Mouse (Mus musculus): ENCODE measurements around the gene Pyy.

Pyy gene

DNA sequence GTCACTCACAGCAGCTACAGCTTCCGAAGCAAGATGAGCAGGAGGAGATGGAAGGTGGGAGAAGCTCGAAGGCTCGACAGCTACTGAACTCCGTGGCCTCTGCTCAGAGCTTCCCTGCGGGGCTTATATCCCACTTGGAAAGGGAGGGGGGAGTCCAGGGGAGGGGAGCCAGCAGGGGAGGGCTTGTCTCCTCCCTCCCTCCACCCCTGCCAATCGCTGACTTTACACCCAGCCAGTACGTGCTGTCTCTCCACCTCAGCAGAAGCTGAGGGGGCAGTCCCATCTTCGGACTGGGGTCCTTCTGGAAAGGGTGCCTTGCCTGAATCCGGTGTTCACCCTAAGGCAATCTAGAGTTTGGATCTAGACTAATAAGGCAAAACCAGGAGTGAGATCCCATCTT, at the start of gene Pyy:
TSS of gene Pyy (minus strand) at position 101 of the 400 bp plus-strand sequence.
- DNase-seq = no peak

DNA sequence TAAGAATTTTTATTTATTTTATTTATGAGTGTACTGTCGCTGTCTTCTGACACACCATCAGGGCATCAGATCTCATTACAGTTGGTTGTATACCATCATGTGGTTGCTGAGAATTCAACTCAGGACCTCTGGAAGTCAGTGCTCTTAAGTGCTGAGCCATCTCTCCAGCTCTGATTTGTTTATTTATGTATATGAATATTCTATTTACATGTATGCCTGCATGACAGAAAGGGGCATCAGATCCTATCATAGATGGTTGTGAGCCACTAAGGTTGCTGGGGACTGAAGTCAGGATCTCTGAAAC, 49.1 kb upstream of the Pyy start:
- no peak for DNase-seq

DNA sequence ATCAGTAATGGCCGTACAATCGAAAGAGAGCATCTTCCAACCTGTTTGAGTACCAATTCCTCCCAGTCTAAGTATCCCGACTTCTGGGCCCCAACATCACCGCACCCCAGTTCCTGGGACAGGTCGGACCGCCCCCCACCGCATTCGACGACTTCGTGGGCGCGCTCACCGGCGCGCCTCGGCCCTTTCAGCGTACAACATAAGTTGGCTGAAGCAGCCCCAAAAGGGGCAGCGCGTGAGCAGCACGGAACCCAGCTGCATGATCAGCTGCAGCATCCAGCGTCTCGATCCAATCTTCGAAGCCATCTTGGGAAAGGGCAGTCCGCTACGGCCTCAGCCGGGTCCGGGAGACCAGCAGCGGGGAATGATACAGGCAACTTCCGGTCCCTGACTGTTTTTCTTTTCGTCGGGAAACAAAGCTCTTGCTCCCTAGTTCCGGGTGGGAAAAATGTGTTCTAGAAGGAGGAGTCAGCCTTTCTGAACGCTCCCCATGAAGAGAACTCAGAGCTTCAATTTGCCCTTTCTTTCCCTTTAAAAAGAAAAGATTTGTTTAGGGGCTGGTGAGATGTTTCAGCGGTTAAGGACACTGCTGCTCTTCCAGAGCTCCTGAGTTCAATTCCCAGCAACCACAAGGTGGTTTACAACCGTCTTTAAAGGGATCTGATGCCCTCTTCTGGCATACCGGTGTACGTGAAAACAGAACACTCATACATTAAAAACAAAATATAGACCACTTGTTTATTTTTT, 48.6 kb upstream of the Pyy start, which contains the start of gene Tmem101:
TSS of gene Tmem101 (minus strand) at position 366 of the 747 bp plus-strand sequence.
- DNase-seq = peak; percentile 94

DNA sequence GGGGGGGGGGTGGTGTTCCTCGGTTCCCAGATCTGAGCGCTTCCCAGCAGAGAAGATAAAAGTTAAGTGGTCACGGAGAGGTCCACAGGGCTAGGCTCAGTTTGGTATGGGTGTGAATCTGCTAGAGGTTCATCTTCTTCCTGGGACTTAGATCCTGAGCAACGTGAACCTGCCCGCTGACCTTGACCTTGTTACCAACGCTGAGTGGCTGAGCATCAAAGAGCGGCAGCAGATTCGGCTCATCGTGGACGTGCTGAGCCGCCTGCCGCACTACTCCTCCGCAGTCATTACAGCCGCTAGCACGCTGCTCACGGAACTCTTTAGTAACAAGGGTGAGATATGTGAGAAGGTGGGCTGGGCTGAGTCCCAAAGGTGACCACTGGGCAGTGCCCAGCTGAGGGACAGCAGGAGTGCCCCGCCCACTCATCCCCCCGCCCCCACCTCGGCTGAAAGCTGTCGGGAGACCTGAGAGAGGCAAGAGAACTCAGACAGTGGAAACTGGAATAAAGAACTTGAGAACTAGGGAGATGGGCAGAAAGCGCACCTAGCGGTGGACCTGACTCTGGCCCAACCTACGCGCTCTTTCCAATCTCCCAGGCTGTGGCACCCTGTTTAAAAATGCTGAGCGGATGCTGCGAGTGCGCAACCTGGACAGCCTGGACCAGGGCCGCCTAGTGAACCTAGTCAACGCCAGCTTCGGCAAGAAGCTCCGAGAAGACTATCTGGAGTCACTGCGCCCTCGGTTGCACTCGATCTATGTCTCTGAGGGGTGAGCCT, 39.8 kb upstream of the Pyy start:
- DNase-seq = no peak

DNA sequence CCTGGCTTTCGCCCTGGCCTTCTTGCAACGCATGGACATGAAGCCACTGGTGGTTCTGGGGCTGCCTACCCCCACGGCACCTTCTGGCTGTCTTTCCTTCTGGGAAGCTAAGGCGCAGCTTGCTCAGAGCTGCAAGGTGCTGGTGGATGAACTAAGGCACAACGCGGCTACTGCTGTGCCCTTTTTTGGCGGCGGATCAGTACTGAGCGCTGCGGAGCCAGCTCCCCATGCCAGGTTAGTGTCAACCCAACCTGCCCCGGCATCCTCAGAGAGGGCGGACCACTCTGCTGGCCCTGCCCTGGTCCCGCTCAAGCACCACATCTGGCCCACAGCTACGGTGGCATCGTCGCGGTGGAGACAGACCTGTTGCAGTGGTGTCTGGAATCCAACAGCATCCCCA, 38.9 kb upstream of the Pyy start:
- no peak for DNase-seq

DNA sequence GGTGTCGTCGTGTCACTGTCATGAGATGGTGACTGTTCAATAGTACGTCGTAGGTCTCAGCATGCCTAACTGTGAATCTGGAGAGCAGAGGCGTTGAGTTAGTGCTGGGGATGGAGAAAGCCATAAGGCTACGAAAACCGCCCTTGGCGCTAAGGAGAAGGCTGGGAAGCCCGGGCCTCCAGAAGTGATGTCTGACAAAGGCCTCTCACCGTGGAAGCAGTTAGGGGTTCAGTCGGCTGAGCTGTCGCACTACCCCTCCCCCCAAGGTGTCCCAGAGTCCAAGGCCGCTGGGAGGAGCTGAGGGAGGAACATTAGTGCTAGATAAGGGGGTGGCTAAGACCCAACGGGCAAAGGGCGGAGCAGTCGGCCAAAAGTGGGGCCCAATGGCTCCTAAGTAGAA, 38.4 kb upstream of the Pyy start:
- no peak for DNase-seq

DNA sequence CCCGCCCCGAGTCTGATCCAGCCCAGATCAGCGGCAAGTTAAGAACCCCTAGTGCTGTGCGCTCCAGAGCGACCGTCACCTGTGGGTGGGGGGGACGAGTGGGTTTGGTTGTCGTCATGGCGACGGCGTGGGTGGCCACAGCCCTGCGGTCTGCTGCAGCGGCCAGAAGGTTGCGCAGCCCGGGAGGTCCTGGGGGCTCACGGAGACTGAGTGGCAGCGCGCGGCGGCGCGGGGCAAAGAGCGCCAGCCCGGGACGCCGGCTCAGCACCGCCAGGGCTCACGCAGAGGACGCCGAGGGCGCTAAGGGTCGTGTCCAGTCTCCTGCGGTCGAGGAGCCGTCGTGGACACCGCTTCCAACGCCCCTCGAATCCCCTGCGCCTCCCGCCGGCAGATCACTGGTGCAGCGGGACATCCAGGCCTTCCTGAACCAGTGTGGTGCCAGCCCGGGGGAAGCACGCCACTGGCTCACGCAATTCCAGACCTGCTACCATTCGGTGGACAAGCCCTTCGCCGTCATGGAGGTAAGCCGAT, 37.9 kb upstream of the Pyy start, which contains the start of gene Nags:
TSS of gene Nags (plus strand) at position 43 of the 531 bp plus-strand sequence.
- DNase-seq = peak in 1 of 2 experiments; percentile 28

DNA sequence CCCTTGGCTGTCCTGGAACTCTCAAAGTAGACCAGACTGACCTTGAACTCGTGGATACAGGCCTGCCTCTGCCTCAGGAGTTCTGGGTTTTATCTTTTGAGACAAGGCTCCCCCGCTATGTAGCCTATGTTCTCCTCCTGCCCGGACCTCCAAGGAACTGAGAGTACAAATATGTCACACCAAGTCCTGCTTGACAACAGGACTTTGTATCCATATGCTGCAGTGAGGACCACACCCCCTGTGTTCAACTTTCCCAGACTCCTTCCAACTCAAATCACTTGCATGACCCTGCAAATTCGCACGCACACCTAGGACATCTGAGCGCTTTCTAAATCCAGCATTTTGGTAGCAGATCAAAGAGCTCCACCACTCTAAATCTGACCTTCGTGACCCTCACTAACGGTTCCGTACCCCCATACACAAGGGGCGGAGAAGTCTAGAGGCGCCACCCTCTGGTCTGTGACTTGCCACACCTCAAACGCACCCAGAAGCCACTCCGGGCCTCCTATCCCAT, 37.4 kb upstream of the Pyy start:
- DNase-seq = no peak

DNA sequence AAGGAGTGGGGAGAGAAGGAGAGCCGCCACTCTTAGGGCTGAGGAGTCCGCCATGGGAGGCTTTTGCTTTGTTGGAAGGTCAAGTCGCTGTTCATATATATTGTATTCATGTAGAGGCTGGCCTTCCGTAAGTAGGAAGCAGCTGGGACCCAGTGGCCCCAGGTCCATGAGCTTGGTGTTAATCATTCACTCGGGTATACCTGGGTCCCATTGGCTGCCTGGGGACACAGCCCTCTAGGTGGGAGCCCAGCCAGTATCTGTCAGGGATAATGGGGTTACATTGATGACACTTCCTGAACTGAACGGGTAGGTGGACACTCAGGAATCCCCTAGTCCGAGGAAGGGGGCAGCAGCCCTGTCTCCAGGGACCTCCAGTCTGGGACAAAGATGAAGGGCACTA, 34.7 kb upstream of the Pyy start:
- no peak for DNase-seq

DNA sequence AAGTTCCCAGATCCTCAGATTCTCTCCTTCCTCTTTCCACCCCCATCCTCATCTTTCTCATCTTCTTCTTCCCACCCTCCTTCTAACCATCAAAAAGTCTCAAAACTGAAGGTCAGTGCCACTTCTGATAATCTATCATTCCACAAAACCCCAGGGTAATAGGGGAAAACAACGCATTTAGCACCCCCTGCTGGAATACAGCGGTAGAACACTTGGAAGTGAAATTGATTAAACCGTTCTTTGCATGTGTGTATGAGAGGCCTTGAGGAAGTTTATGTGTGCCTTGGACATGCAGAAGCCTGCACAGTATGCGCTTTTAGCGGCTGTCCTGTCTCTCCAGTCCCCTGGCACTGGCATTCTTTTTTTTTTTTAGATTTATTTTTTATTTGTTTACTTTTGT, 32.9 kb upstream of the Pyy start:
- DNase-seq = peak in 1 of 2 experiments; percentile 70

DNA sequence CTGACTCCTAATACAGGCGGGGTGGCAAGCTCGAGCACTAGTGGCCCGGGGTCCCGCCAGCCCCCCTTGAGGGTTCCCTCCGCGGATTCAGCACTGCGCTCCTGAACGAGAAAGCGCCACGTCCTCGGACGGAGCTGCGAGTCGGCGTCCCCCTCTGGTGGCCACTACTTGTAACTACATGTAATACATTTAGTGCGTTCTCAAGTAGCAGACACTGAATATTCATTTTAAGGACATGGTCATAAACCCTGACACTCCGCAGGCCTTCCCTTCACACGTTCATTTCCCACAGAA, 30.8 kb upstream of the Pyy start:
- DNase-seq = peak; percentile 65 to 75

DNA sequence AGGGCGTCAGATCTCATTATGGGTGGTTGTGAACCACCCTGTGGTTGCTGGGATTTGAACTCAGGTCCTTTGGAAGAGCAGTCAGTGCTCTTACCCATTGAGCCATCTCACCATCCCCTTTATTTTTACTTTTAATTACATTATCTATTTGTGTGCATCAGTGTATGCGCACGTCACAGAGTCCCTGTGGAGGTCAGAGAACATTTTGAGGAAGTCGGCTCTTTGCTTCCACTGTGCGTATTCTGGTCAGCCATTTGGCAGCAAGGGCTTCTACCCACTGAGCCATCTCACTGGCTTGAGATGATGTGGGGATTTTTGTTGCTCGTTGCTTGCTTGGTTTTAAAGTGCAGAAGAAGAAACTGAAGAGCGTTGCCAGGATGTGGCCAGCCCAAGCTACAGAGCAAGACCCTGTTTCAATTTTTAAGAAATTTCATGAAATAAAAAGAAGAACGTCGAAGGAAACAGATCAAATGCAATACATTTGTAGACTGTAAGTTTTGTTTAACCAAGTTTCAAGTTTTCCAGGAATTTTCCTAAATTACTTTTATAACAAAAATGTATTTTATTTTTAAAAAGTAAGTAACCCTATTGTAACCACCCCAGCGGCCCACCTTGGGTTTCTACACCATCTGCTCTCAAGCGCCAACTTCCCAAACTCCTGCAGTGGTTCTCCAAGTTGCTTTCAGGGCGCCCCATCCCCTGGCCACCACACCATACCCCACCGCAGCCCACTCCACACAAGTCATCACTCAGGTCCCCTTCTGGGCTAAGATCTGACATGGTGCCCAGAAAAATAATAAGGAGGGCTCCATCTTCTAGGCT, 30.2 kb upstream of the Pyy start:
- no peak for DNase-seq

DNA sequence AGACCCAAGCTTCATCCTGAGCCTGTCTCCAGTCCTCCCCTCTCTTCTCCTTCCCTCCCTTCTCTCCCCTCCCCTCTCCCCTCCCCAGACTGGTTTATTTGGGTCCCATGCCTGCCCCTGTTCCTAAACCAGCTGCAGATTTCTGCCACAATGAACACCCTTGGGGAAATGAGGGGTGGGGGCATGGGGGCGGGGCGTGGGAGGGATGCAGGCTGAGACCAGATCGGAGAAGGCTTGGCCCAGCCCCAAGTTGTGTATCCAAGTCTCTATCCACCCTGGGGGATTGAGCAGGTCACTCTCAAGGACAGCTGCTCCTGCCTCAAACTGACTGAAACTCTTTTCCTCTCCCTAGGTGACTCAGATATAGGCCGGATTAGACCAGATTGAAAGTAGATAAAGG, 26.9 kb upstream of the Pyy start:
- DNase-seq = no peak

DNA sequence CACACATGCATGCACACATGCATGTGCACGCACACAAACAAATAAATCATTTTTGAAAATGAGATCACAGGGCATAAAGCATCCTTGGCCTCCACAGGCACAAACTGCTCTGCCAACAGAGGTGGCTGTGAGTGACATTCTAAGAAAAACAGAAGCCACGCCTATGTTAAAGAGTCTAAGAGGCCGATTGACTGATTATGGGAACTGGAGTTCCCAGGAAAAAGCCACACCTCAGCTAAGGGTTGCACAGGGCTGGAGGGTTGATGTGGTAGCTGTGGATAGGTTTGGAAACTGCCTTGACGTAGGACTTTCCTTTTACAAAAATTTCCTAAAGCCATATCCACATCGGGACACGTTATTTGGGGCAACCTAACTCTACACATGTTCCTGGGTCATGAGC, 9.8 kb upstream of the Pyy start:
- no peak for DNase-seq

DNA sequence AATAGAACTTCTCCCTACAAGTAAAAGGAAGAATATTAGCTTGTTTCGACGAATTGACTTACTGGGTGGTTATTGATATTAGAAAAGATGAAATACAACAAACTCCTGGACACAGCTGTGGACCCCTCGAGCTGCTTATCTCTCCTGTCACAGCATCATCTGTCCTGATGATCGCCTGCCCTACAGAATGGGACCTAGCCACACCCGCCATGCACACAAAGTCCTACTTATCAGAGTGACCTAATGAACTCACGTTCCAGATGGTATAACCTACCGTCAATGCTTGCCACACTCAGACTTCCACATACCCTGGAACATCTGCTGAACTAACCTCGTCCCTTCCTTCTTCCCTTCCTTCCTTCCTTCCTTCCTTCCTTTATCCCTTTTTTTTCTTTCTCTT, 8.6 kb upstream of the Pyy start:
- no peak for DNase-seq

DNA sequence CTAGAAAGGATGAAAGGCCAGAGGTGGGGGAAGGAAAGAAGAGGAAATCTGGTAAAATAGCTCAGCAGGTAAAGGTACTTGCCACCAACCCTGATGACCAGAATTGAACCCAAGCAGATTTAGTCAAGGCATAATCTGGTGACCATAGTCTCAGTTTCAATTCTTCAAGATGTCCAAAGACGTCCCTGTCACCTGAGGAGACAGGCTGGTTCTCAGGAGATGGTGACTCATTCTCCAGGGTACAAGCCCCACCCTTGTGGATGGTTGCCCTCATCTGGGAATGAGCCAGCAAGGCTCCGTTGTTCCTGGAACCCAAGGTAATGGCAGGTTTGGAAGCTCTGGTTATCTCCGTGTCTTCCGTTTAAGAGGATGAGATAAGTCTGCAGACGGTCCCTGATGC, 3.9 kb upstream of the Pyy start:
- DNase-seq = no peak

DNA sequence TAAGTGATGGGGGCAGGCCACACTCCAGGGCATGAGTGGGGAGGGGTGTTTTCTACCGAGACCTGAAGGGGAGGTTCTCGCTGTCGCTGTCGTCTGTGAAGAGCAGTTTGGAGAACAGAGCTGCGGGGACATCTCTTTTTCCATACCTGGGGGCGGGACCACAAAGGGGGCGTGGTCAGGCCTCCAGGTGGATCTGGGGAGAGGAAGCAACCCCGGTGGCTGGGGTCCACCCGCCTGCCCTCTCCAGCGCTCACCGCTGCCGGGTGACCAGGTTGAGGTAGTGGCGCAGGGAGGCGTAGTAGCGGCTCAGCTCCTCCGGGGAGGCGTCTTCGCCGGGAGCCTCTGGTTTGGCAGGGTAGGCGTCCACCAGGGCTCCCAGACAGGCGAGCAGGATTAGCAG, 721 bp downstream of the Pyy start:
- no peak for DNase-seq

DNA sequence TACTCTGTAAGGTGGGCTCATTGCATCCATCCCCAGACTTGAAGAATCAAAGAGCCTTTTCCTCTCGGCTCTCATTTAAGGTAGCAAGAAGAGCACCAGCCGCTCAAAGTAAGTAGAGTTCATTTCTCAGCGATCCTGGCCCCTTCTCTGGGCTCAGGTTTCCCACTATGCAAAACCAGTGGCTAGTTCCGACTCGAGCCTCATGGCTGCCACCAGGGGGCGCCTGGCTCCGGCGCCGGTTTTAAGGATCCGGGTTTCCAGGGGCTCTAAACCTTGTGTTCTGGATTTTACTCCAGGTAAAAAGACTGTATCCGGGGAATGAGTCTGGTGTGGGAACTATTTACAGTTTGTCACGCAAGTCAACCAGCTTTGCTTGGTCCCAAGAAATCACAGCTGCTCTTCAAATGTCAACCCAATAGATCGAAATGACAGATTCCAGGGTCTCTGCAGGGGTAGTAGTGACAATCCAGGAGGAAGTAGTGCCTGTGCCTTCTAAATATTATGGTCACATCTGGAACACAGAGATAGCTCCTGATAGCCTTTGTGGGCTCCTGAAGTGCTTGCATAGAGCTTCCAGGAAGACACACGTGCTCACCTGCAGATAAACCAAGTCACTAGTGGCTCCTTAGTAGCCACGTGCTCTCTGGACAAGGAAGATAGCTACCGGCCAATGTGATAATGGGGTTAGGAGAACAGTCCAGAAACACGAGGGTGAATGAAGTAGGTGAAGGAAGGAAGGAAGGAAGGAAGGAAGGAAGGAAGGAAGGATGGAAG, 5.0 kb downstream of the Pyy start:
- DNase-seq = peak; percentile 62 to 70

DNA sequence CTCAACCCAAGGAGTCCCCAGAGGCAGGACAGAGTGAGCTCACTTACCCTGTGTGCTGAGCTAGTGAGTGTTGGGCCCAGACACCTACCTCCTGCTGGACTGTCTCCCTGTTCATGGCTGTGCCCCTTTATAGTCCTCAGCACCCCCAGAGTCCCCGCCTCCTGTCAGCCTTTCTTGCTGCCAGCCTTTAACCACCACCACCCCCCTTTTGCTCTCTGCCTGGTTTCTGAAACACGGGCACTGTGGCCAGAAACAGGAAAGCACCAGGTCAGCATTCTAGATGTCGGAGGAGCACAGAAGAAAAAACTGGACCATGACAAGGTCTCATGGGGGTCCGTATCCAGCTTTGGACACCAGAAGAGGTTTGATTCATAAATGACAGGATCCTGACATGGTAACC, 6.4 kb downstream of the Pyy start, which contains the start of gene Ppy:
TSS of gene Ppy (minus strand) at position 101 of the 400 bp plus-strand sequence.
- DNase-seq = no peak

DNA sequence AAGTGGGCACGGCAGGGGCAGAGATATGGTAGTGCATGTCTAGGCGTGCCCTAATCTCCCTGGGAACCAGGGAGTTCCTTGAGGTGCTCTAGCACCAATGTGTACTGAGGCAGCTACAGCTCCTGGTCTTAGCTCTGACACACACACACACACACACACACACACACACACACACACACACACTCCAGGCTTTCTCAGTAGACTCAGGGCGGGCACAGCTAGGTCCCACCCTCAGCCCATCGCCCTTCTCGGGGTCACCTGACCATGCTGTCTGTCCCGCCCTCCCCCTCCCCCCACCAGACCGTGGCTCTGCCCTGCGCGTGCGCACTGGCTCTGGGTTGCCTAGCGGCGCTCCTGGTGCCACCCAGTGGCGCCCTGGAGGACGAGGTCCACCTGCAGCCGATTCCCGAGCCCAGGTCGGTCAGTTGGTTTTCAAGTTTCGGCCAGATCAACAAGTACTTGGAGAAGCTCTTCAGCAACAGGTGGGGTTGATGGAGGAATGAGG, 10.7 kb downstream of the Pyy start:
- DNase-seq = peak; percentile 79 to 85

DNA sequence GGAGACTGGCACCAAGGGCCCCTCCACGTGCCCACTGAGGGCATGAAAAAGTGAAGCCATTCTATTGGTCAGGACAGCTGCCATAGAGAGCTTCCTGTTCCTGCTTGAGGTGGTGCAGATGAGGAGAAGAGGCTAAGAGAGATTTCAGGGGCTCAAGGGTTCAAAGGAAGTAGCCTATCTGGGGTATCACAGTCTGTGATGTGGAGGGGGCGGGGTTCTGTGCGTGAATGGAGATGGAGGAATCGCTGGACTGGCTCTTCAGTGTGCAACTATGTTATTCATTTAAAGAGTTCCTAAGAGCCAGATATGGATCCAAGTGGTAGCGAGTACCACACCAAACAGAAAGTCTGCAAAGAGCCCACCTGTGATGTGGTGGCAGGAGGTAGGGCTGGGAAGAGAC, 11.2 kb downstream of the Pyy start:
- DNase-seq = no peak

DNA sequence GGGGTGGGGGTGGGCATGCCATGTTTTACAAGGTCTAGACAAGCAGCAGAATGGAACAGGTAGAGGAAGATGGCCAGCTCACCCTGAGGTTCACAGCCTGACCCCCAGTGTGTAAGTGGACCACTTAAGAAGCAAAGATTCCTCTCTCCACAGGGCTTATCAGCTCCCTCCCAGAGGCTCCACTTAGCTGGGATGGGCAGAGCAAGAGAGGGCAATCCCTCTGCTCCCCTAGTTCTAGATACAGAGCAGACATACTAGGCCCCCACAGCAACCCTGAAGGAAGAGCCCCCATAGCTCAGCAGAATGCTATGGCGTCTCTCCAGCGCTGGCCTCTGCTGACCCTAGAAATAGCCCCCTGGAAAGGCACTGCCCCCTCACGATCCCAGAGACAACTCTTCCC, 12.0 kb downstream of the Pyy start:
- DNase-seq = no peak
